Comparison of ENCODE assay signal across 9 mouse cellular contexts in the genomic region with DNA sequence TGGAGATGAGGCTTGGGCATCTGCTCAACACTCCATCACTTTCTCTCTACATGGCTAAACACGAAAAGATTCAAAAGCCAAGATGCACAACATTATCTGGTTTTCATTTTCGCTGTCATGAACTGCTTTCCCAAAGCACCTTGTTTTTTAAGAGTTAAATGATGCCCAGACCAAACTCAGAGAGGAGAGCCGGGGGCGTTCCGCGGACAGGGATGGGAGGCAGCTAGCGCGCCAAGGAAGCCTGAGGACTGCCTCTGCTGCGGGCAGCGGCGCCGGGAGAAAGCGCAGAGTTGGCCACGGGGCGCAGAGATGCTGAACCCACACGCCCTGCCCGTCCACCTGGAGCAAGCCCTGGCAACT. TPM values are rescaled to one million over a fixed set of nuclear protein-coding genes. Genes with fewer than 3 reads are reported as not detected.
DNase-seq lines count a peak whose midpoint lies in the region; ATAC-seq and TF ChIP-seq lines count a peak whose summit lies in the region.
"Had no signal": no experiment of that assay in that cellular context is flagged by ENCODE, and none has a peak within 500 bp of the region (broad histone marks: within the 10 kb centered on the region; RNA-seq: fewer than 3 reads in every experiment).

No protein-coding gene starts in this region.

- TF ChIP-seq CTCF in heart, adult 2 months (IDR thresholded peaks at IDR 0.05): no peak

- no peak overlapping the region for H3K9ac ChIP-seq in heart, adult 2 months (ENCODE audit: low read depth, low read length)
- no peak overlapping the region for H3K9ac ChIP-seq in liver, embryonic 12.5 days

- no peaks in the 10 kb centered on the region for H3K79me2 ChIP-seq in heart, adult 2 months (replicated peaks; ENCODE audit: control insufficient read depth, insufficient read depth, low read length)

- TF ChIP-seq EP300 in heart, adult 2 months (IDR thresholded peaks at IDR 0.05; ENCODE audit: insufficient read depth, low read depth, low read length): no peak

- H3K9me3 ChIP-seq in liver, embryonic 12.5 days (replicated peaks): no peaks in the 10 kb centered on the region

- intact Hi-C loops in heart, adult 2 months (cut with DNase I): no loop called here
- intact Hi-C loops in heart, postnatal 36 days (cut with DNase I): loop anchor here (10.0 kb wide), 1 partner anchor 404 kb away; the partner anchor contains the start of gene 1700001L19Rik

- H3K27ac ChIP-seq in heart, adult 2 months: no peak overlapping the region
- H3K27ac ChIP-seq in liver, embryonic 12.5 days: no peak overlapping the region

- peaks cover 6% of the 10 kb centered on the region; the same call in 1 of the 2 replicates for H3K27me3 ChIP-seq in heart, adult 2 months (ENCODE audit: control insufficient read depth, insufficient read depth, low read length)
- peaks cover 40% of the 10 kb centered on the region for H3K27me3 ChIP-seq in liver, embryonic 12.5 days (replicated peaks)

- DNase-seq in heart, adult 2 months: no peak
- no peak for DNase-seq in heart, postnatal 36 days
- peak; percentile 49 for DNase-seq in ZHBTc4 (ENCODE audit: low read depth, low spot score)
- peak; percentile 45 to 54 for DNase-seq in right cerebral cortex, adult 2 months (ENCODE audit: low spot score in 2 of 2)
- no peak for DNase-seq in adrenal gland, postnatal 36 days
- DNase-seq in spleen, postnatal 36 days (ENCODE audit: low spot score in 2 of 2): no peak

- no peaks in the 10 kb centered on the region for H3K36me3 ChIP-seq in heart, adult 2 months (ENCODE audit: control insufficient read depth, insufficient read depth, low read length)
- H3K36me3 ChIP-seq in liver, embryonic 12.5 days: no peaks in the 10 kb centered on the region

- H3K4me3 ChIP-seq in heart, adult 2 months: peak overlapping the region; percentile 33
- H3K4me3 ChIP-seq in liver, embryonic 12.5 days: peak overlapping the region; percentile 50

- TF ChIP-seq POLR2A in heart, adult 2 months (IDR thresholded peaks at IDR 0.05; ENCODE audit: insufficient read depth, low read depth, low read length): no peak

- peak; percentile 23; the same call in 1 of the 2 replicates for ATAC-seq in granulocyte monocyte progenitor cell, adult 5-6 weeks (replicated peaks; ENCODE audit: poor library complexity, severe bottlenecking)
- ATAC-seq in liver, embryonic 12.5 days: no peak

- WGBS in heart, adult 2 months: under 1% methylated on average over 17 of the region's 17 CpGs
- 1% methylated on average over 17 of the region's 17 CpGs for WGBS in liver, embryonic 12.5 days (ENCODE audit: insufficient replicate concordance)

- H3K4me1 ChIP-seq in heart, adult 2 months (ENCODE audit: control insufficient read depth, insufficient read depth, low read length): no peaks in the 10 kb centered on the region
- no peaks in the 10 kb centered on the region for H3K4me1 ChIP-seq in liver, embryonic 12.5 days

- H3K4me2 ChIP-seq in liver, embryonic 12.5 days: peak overlapping the region; percentile 62

RNA-seq across cellular contexts. Expression of gene Adcy2, which starts 0.8 kb away (rescaled TPM):
- under 1 TPM; 0.16 to 0.32 TPM for total RNA-seq in heart, adult 2 months (2021)
- polyA plus RNA-seq in heart, adult 2 months (2012; rRNA removed): 0.41 and 0.43 TPM in 2 replicates
- under 1 TPM; 0.33 to 0.43 TPM for total RNA-seq in heart, postnatal 36 days (2021)
- total RNA-seq in granulocyte monocyte progenitor cell, adult 5-6 weeks (2014; fragmentation: Nextera tagmentation): not detected in 2 replicates
- not detected in 2 replicates for total RNA-seq in granulocyte monocyte progenitor cell, adult 5-6 weeks (2017)
- 0.48 and 0.51 TPM in 2 replicates for polyA plus RNA-seq in liver, embryonic 12.5 days (2016; fragmentation: Nextera tagmentation; extraction: Ambion mirVana)
- 1 to 10 TPM in 1 of 2 experiments, under 1 TPM in 1; 0.66 to 1.1 TPM for total RNA-seq in adrenal gland, postnatal 36 days (2021)
- total RNA-seq: neutrophil, adult 5-6 weeks had no signal

Comparison
In these comparisons a context has a peak if more than half of its experiments do, and no peak if none do; other contexts are left out.
1. DNase-seq: peak in ZHBTc4 (single experiment) and right cerebral cortex, adult 2 months (2 of 2); none in heart, adult 2 months (0 of 2), heart, postnatal 36 days (0 of 2), adrenal gland, postnatal 36 days (0 of 2) and spleen, postnatal 36 days (0 of 2).